Mouse (Mus musculus): ENCODE measurements around the gene Galnt15.

Gene Galnt15

GRCm38 (mm10) chr14:32091124-32091523, 62.3 kb downstream of the Galnt15 start:
- no peak for DNase-seq (ENCODE audit: low read depth, low spot score)

GRCm38 (mm10) chr14:32091704-32092103, 62.9 kb downstream of the Galnt15 start:
- no peak for DNase-seq (ENCODE audit: low read depth, low spot score)

GRCm38 (mm10) chr14:32093018-32093417, 64.2 kb downstream of the Galnt15 start:
- DNase-seq (ENCODE audit: low read depth, low spot score) = no peak

- DNase-seq (ENCODE audit: low read depth, low spot score) = no peak
Measured at GRCm38 (mm10) chr14:32093500-32094117, 64.8 kb downstream of the Galnt15 start.

GRCm38 (mm10) chr14:32095646-32096045, 66.9 kb downstream of the Galnt15 start:
- DNase-seq (ENCODE audit: low read depth, low spot score) = no peak

- DNase-seq (ENCODE audit: low read depth, low spot score) = no peak
Measured at GRCm38 (mm10) chr14:32096740-32097139, 68.0 kb downstream of the Galnt15 start.

- DNase-seq (ENCODE audit: low read depth, low spot score) = no peak
Measured at GRCm38 (mm10) chr14:32097691-32098090, 68.9 kb downstream of the Galnt15 start.

- DNase-seq (ENCODE audit: low read depth, low spot score) = no peak
Measured at GRCm38 (mm10) chr14:32098951-32099350, 70.2 kb downstream of the Galnt15 start.

GRCm38 (mm10) chr14:32103556-32103955, 74.8 kb downstream of the Galnt15 start:
- no peak for DNase-seq (ENCODE audit: low read depth, low spot score)

- DNase-seq (ENCODE audit: low read depth, low spot score) = no peak
Measured at GRCm38 (mm10) chr14:32105663-32106062, 76.9 kb downstream of the Galnt15 start.

GRCm38 (mm10) chr14:32106911-32107310, 78.1 kb downstream of the Galnt15 start:
- DNase-seq (ENCODE audit: low read depth, low spot score) = no peak

Measured in c-Kit-negative CD71-positive TER-119-positive erythroid progenitor cells, embryonic 14.5 days (primary cell).